Mouse (Mus musculus): ENCODE measurements at regions not wholly inside any gene's neighbourhood (a gene's known extent, or its start where the extent isn't known, plus 50 kb on each side); places are given as distances from the start of the nearest gene placed in this dataset.

- no peak for TF ChIP-seq ZC3H11A (IDR thresholded peaks at IDR 0.05; ENCODE audit: borderline replicate concordance, low read depth, low read length)
- no peak for TF ChIP-seq ZNF384 (IDR thresholded peaks at IDR 0.05; ENCODE audit: low read depth, low read length)
- TF ChIP-seq MAFK (IDR thresholded peaks at IDR 0.05; ENCODE audit: insufficient read depth, low read depth, low read length), result no peak
Observed at GRCm38 (mm10) chr3:21986164-21986892, 90.1 kb upstream of the Tbl1xr1 start.

All from ES-E14 (cell line).